Mouse (Mus musculus) spleen, embryonic (tissue): ENCODE data around the gene Cnn1.

Source experiments
- CTCF ChIA-PET: fragments of 350-600 bp; sonication (Branson Sonifier 250); formaldehyde crosslinking; loops from one replicate; lab custom pipeline; 2022; lab: Charles Lee

Gene Cnn1

DNA sequence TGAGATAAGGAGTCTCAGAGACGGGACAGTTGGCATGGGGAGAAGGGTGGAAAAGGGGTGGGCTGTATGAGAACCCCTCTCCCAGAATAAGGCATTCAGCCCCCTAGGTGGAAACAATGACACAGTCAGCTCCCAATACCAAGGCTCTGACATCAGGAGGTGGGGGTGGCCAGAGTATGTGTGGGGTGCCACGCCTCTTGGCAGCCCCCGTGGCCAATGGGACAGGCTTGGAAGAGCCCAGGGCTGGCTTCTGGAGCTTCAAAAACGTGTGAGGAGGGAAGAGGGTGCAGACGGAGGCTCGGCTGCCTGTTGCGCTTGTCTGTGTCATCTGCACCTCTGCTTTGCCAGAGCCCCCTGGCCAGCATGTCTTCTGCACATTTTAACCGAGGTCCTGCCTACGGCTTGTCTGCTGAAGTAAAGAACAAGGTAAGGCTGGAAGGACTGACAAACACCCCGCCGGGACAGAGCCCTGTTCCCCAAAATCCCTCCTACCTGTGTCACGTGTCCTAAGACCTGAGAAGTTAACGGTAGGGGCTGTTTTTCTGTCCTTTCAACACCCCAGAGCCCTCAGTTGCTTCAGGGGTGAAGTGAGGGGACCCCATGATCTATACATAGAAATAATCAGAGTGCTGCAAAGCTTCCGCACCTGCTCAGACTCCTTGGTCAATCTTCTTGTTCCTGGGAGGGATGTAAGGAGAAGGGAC, at the start of gene Cnn1:
Gene Cnn1 (plus strand): TSS at position 224 of the 704 bp plus-strand sequence.
- CTCF ChIA-PET: no interaction called here

DNA sequence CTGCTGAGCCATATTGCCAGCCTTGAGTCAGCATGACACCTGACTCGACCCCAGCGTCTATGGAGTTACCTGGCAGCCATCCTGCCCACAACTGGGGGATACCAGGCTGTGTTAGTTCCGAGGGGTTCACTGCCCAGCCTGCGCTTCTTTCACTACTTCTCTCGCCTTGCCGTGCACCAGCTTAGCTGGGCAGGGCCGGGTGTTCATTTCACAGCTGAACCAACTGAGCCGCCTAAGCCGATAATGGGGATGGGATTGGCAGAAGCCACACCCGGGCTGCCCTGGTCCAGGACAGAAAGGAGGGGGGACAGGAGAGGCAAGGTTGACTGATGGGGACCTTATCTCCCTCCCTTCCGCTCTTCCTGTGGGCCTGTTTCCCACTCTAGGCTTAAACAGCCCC, 49.7 kb upstream of the Cnn1 start:
- CTCF ChIA-PET: no interaction called here

DNA sequence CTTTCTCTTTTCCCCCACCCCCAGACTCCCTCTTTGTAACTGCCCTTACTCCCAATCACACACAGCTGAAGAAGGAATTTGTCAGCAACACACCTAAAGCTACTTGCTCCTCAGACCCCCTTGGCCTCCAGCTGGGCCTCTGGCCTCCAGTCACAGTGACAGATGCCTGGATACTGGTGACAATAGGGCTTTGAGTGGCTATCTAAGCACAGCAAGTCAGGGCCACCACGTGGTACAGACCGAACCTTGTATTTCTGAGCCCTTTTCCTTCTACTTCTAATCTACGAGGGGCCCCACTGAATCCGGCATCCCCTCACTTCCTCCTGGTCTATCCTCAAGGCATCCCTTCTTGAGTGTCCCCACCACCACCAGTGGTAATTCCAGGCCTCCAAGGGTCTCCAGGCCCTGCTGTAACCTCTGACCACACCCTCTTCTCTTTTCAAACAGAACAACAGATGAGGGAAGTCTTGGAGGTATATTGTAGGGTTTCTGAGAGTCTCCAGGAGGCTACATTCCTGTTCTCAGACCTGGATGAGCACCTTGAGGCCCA, 49.2 kb upstream of the Cnn1 start:
- CTCF ChIA-PET: no interaction called here

DNA sequence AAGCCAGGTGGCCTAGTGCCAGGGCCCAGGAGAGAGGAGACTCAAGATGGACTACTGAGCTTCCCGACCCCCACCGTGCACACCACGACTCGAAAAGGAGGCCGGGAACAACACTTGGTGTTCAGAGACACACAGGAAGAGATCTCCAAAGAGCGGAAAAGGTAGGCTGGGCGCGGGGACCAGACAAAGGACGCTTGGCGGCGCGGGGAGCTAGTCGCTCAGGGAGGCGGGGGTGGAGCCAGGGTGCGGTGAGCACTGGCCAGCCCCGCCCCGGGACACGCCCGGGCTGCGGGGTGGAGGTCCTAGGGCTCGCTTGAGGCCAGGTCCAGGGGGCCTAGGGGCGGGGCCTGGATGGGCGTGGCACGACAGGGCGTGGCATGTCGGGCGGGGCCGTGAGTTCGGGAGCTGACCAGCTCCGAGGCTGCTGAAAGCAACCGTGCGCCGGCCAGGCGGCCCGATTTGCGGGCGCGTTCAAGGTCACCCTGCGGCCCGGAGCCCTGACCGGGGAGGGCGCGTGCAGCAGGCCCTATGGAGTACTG, 48.6 kb upstream of the Cnn1 start:
- CTCF ChIA-PET: no interaction called here

DNA sequence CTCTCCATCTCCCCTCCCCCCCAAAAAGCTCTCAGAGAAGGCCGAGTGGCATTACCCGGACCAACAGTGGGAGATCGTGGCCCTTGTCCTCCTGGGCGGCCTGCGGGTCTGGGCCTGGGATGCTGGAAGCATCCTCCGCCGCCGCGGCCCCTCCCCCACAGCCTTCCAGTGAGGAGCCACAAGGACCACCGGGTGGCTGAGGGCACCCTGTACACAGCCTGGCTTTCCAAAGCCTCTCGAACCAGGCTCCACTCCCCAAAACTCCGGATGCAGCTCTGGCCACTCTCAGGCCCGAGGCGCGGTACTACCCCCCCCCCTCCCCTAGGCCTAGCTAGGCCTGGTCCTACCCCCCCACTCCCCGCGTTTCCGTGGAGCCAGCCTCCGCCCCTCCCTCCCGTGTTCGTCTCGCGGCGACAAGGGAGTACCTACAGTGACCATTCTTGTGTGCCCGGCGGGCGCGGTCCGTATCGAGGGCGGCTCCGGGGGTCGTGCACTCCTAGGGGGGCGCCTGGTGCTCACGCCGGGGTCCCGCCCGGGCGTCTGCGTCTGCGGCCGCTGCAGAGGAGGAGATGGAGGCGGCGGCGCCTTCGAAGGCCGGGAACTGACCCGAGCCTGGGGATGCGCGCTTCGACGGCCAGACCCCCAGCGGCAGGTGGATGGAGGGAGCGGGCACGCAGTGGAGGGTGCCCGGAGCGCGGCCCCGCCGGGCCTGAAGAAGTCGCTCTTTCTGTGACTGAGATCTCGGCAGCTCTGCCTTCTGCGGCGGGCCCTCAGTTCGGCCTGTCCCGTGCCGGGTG, 47.7 kb upstream of the Cnn1 start:
- CTCF ChIA-PET: no interaction called here

DNA sequence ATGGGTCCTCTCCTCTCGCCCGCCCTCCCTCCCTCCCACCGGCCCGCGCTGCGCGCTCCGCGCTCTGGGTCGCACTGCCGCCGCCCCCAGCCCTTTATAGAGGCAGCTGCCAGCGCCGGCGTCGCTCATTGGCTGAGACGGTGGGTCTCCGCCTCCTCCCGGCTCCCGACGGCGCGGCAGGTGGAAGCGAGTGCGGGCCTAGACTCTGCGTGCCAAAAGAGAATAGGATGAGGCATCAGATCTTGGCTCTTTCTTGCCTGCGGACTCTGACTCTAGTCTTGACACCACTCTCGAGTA, 47.1 kb upstream of the Cnn1 start, which contains the start of gene Elavl3:
Gene Elavl3 (minus strand): TSS at position 66 of the 297 bp plus-strand sequence.
- CTCF ChIA-PET: no interaction called here

DNA sequence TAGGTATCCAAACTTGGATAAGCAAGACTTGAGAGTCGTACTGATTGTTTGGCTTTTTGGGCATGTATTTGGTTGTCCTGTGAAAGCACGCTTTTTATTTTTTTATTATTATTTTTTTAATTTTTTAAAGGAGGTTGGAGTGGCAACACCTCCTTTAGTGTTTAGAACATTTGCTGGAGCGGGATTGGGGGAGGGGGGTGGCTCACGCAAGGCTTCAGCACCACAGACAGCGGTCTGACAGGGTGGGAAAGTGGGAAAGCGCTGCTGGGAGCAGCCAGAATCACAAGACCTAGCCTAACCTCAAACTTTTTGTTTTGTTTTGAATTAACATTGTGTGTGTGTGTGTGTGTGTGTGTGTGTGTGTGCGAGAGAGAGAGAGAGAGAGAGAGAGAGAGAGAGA, 45.4 kb upstream of the Cnn1 start:
- CTCF ChIA-PET: no interaction called here

DNA sequence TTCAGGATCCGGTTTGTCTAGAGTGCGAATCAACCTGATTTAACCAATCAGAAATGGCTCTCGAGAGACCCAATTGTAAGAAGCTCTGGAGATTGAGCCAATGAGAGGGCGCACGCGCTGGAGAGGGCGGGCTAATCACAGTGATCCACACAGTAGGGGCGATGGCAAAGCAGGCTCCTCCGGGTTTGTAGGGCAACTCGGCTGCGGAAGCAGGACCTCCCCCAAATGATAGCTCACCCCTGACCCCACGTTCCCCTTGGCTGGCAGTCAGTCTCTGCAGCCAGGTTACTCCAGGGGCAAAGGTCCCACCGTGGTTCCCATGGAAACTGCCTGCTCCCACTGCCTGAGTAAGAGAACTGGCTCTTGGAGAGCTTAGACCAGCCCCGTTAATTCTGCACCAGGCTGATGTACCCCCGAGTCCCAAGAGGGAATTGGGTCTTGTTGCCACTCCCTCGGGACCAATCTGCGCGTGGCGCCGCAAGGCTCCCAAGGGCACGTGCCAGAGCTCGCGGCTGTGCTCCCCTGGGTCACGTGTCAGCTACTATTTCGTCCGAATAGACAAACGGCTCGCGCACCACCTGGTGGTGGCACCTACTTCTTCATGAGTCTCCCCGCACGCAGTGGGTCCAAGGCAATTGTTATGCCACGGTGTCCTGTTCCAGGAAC, 44.5 kb upstream of the Cnn1 start:
- CTCF ChIA-PET: interaction anchor here (0.6 kb wide), 1 partner anchor 74 kb away, joined by 4 read pairs; no protein-coding TSS in a partner anchor

DNA sequence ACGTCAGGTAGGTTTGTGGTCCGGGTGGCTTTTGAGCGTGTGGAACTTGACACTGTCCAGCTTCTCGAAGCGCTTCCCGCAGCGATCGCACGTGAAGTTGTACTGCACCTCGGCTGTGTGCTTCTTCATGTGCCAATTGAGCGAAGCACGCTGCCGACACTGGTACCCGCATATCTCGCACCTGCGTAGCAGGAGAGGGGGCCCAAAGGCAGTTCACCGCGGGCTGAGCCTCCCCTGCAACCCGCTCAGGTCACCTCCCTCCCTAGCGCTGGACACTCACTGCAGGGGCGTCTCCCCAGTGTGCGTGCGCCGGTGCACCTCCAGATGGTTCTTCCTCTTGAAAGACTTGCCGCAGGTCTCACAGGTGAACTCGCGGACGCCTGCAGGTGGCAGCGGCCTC, 43.3 kb upstream of the Cnn1 start:
- CTCF ChIA-PET: no interaction called here

DNA sequence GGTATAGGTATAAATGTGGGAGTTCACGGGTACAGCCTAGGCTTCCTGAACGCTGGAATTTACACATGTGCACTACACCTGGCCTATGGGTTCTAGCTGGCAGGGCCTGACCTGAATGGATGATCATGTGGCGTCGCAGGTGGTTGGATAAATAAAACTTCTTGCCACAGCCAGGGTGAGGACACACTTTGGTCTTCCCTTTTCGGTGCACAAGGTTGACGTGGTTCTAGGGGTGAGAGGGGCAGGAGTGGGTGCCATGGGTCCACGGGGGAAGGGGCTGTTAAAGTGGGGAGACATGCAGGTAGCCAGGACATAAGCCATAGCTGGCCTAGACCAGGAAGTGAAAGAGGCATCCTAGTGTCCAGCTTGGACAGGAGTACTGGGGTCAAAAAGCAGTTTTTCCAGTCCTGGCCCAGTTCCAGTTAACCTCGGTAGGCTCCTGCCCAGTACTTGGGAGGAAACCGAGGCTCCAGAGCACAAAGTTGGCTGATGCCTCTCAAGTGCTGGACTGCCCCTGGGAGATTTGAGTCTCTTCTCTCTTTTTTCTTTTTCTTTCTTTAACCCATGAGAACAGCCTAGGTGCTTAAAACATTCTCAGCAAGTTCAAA, 42.6 kb upstream of the Cnn1 start:
- CTCF ChIA-PET: no interaction called here

DNA sequence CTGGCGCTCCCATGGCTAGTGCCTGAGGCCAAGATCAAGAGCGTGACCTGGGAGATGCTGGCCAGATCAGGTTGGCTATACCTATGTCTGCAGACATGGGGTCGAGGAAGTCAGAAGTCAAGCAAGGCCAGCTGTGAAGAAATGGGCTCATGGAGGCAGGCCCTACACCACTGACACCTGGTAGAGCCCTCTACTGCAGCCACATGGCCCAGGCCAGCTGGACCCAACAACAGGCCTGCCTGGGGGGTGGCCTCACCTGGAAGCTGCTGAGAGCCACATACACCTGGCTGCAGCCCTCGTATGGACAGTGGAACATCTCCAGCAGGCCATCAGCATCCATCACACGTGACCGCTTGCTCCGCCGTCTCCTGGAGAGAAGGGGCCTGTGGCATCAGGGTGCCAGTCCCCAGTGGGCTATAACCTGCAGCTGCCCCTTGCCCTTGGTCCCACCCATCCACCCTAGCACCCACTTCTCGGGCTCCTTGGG, 41.9 kb upstream of the Cnn1 start:
- CTCF ChIA-PET: no interaction called here

DNA sequence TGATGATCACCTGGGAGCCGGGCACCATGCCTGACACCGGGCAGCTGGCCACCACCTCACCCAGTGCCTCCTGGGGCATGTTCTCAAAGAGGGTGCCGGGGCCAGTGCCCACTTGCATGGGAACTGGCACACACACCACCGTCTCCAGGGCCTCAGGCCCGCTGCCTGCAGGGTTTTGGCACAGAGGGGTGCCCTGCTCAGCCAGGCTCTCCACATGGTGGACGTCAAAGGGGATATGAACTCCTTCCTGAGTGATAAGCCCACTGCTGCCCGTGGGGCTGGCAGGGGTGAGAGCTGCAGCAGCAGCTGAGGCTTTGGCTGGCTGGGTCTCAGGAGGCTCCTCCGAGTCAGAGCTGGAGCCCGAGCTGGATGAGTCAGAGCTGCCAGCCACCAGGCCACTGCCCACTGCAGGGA, 41.0 kb upstream of the Cnn1 start:
- CTCF ChIA-PET: no interaction called here

DNA sequence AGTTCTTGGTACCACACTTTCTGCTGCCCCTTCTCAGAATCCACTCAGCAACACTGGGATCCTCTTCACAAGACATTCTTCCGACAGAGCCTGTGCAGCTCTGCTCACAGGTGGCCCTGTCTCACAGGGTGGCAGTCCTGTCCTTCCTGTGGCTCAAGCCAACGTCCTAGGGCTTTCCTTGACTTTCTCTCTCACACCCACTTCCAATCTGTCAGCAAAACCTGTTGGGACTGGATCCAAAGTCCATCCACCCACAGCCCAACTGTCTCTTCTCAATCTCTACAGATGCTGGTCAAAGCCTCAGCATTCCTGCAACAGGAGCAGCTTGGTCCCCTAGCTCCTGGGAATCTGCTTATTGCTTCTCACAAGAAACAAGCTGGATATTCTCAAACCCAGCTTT, 37.7 kb upstream of the Cnn1 start:
- CTCF ChIA-PET: no interaction called here

DNA sequence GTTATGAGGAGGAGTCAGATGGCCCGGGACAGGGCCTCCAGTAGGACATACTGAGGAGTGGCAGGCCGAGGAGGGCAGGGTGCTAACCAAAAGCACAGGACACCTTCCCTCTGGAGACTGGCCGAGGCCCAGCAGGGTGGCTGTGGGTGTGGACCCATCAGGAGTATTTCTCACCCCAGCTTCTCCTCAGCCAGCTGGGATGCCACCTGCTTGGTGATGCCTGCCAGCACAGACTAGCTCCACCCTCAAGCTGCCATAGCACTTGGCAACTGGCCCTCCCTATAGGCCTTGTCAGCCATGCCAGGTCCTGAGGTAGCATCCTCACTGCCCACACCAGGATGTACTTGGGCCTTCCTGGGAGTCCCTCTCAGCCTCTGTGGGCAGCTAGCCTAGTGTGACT, 34.7 kb upstream of the Cnn1 start:
- CTCF ChIA-PET: no interaction called here

DNA sequence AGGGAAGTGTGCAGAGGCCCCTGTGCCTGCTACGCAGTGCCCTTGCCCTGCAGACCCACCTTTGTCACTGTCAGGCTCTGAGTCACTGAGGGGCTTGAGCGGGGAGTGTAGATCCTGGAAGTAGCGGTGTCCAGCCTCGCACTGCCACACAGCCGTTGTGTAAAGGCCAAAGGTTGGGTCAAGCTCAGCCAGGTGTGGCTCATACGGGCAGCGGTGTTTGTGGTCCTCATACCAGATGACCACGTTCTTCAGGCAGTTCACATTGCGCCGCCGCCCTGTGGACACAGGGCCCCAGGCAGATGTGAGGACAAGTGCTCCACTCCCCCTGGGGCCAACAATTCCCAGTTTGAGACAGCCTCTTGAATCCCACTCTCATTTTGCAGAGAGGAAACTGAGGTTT, 33.4 kb upstream of the Cnn1 start:
- CTCF ChIA-PET: interaction anchor here (1.7 kb wide), 1 partner anchor 160 kb away, joined by 4 read pairs; the partner anchor contains the start of gene Zfp809

DNA sequence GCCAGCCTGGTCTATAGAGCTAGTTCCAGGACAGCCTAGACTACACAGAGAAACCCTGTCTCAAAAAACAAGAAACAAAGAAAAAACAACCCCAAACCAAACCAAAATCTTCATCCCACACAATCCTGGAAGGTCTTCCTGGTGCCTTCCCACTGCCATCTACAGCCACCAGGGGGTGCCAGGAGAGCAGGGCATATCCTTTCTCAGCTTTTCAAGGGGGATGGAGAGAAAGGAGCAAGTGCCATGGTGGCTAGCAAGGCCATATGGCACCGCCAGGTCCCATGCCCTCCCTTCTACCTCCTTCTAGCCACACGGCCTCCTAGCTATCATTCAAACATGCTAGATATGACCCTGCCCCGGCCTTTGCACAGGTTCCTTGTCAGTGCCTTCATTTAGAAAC, 32.6 kb upstream of the Cnn1 start:
- CTCF ChIA-PET: interaction anchor here (0.9 to 1.7 kb wide), 3 partner anchors 74 to 159 kb away, joined by 3 to 4 read pairs (median 3); partner anchors contain the start of gene Zfp809

DNA sequence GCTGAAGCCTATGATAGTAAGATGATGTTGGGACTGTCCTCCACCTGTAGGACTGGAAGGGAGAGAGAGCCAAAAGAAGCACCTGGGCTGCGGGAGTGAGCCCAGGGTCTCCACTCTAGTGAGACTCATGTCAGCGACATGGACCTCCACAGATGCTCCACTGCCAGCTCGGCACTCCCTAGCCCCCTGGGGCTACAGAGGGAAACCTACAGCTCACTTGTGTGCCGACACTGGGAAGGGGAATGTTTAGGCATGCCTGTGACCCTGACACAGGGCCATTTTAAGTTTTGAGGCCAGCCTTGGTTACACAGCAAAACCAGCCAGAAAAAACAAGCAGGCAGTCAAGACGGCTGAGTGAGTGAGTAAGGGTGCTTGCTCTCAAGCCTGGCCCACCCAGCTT, 31.8 kb upstream of the Cnn1 start:
- CTCF ChIA-PET: interaction anchor here (0.6 to 1.7 kb wide), 3 partner anchors 76 to 158 kb away, joined by 3 to 4 read pairs (median 3); partner anchors contain the start of gene Zfp809

DNA sequence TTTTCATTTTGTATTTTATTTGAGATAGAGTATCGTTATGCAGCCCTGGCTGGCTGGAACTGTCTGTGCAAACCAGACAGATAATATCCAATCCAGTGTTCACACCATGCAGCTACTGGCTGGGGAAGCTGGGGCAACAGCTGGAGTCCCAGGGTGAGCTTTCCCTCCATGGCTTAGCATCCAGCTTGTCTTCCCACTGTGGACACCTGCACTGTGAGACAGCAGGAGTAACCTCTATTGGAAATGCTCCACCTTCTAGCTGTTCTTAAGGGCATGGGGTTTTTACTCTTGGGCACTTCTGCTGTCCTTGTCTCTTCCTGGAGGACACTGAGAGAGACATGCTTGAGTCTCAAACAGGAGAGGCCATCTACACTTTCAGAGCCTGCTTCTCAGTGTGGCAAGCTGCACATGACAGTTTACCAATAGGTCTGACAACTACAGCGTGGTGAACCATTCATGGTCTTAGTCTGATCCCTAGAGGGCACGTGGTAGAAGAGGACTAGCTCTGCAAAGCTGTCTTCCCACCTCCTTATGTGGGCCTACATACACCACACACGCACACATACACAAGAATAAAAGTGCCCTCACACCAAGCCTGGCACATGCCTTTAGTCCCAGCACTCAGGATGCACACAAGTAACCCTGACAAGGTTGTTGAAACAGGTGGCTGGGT, 29.0 kb upstream of the Cnn1 start:
- CTCF ChIA-PET: no interaction called here

DNA sequence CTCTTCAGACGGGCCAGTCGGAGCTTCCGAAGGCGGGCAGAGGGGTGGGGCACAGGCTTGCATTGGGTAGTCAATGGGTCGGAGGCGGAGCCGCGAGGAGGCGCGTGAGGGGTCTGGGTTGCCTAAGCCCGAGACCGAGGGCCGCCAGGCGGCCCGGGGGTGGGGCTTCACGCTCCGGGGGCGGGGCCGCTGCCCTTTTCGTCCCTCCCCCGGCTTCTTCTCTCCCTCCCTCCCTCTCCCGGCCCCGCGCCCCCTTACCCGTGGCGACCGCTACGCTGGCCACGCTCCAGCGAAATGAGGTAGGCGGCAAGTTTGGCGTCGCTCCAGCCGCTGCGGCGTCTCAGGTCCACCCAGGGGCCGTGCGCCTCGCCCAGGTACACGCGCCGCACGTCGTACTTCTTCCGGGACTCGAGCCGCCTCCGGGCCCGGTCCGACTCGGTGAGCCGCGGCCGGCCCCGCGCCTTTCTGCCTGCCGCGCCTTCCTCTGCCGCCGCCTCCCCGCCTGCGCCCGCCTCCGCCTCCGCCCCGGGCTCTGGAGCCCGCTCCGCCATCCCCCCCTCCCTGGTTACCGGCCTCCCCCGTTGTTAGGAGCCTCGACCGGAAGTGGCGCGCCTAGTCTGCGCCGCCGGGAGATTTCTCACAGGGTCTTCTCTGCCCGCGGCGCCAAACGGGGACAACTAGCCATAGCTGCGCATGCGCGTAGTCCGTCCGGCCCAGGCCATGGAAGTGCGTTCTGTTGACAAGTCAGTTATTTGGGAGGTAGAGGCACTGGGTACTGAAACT, 28.0 kb upstream of the Cnn1 start, which contains the start of the genes Gm49318 and Zfp653:
Gene Gm49318 (minus strand): TSS at position 469 of the 783 bp plus-strand sequence.
Gene Zfp653 (minus strand): TSS at position 586 of the 783 bp plus-strand sequence.
- CTCF ChIA-PET: no interaction called here

DNA sequence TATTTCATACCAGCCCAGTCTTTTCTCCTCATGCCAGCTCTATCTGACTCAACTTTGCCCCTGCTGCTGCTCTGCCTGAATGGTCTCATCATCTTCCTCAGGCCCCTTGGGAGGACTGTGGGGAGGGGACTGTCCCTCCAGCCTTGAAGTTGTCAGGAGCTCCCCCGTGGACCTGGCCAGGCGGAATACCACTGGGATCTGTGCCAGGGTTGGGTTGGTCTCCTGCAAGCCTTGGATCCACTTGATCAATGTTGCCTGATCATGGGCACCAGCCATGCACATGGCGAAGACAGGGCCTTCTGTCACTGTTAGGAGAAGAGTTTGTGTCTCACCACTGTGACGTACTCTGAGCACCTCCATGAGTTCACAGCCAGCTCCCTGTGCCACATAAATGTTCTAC, 26.7 kb upstream of the Cnn1 start:
- CTCF ChIA-PET: no interaction called here
